Mouse (Mus musculus): ENCODE results near the gene Pglyrp3. TPM values are rescaled to one million over a fixed set of nuclear protein-coding genes. Genes with fewer than 3 reads are reported as not detected.

Pglyrp3 gene
- polyA plus RNA-seq, 1 experiment from 2014 or later = not detected

Small RNA genes within 50 kb of the gene (microRNA-seq; reads per million reads assigned to microRNA genes)
- gene Gm23697 = not detected
- gene Gm25145 = not detected

Other genes with a start within 250 kb of the Pglyrp3 start
- 0.97 and 1.6 TPM in 2 replicates for gene Lor, start 68.6 kb downstream of the Pglyrp3 start, polyA plus RNA-seq (2014; fragmentation: Nextera tagmentation; extraction: Ambion mirVana)
- not detected in 2 replicates for gene Prr9, start 109.4 kb downstream of the Pglyrp3 start, polyA plus RNA-seq (2014; fragmentation: Nextera tagmentation; extraction: Ambion mirVana)
- gene Lelp1, start 128.2 kb downstream of the Pglyrp3 start, polyA plus RNA-seq (2014; fragmentation: Nextera tagmentation; extraction: Ambion mirVana) = not detected in 2 replicates
- not detected in 2 replicates for gene Sprr2a1, start 201.2 kb downstream of the Pglyrp3 start, polyA plus RNA-seq (2014; fragmentation: Nextera tagmentation; extraction: Ambion mirVana)
- 0.89 and 2.5 TPM in 2 replicates for gene Sprr2a2, start 201.3 kb downstream of the Pglyrp3 start, polyA plus RNA-seq (2014; fragmentation: Nextera tagmentation; extraction: Ambion mirVana)